Mouse (Mus musculus) heart, embryonic 14.5 days (tissue): ENCODE measurements around the gene Gimap7. TPM values are rescaled to one million over a fixed set of nuclear protein-coding genes. Genes with fewer than 3 reads are reported as not detected.

Experiments
- ATAC-seq: fragments of 200-750 bp; cut with Nextera tagmentation; 2 replicates; pipeline ENCODE4 v1.8.0; 2017; ENCODE audit warnings: low read depth, moderate TSS enrichment; ENCODE audit not compliant: insufficient number of reproducible peaks, insufficient read depth, low FRiP score
- H3K27ac ChIP-seq, 2 experiments: fragments of 200-500 bp in 1 of 2; fragments of 300-500 bp in 1 of 2; sonication (generic) in 1 of 2; replicated peaks in 1 of 2; 2 replicates each; pipeline ENCODE4 v1.5.1; 2012 to 2014; ENCODE audit warnings: low read depth in 2 of 2, low read length in 2 of 2, control low read depth in 1 of 2, mild to moderate bottlenecking in 1 of 2, mixed read lengths in 1 of 2; ENCODE audit not compliant: control insufficient read depth in 1 of 2, insufficient read depth in 1 of 2
- H3K27me3 ChIP-seq: fragments of 300-500 bp; sonication (generic); 2 replicates; pipeline ENCODE4 v1.6.1; 2014; ENCODE audit warnings: mild to moderate bottlenecking, low read length, control low read depth; ENCODE audit not compliant: control insufficient read depth, insufficient read depth
- H3K36me3 ChIP-seq: fragments of 300-500 bp; sonication (generic); 2 replicates; pipeline ENCODE4 v1.6.1; 2014; ENCODE audit warnings: mild to moderate bottlenecking, control low read depth, low read length, mixed read lengths; ENCODE audit not compliant: control insufficient read depth, insufficient read depth
- H3K4me1 ChIP-seq, 2 experiments: fragments of 200-500 bp in 1 of 2; fragments of 300-500 bp in 1 of 2; sonication (generic) in 1 of 2; 2 replicates each; pipeline ENCODE4 v1.6.1; 2012 to 2014; ENCODE audit warnings: low read length in 2 of 2, control low read depth in 1 of 2, mixed read lengths in 1 of 2; ENCODE audit not compliant: control insufficient read depth in 2 of 2, insufficient read depth in 2 of 2
- H3K4me2 ChIP-seq: fragments of 300-500 bp; sonication (generic); 2 replicates; pipeline ENCODE4 v1.6.1; 2014; ENCODE audit warnings: mild to moderate bottlenecking, low read length
- H3K4me3 ChIP-seq, 2 experiments: fragments of 200-500 bp in 1 of 2; fragments of 300-500 bp in 1 of 2; sonication (generic) in 1 of 2; 2 replicates each; pipeline ENCODE4 v1.5.1; 2012 to 2014; ENCODE audit warnings: low read length in 2 of 2, mild to moderate bottlenecking in 2 of 2, control low read depth in 1 of 2, low read depth in 1 of 2, moderate library complexity in 1 of 2; ENCODE audit not compliant: control insufficient read depth in 1 of 2, insufficient read depth in 1 of 2
- H3K9ac ChIP-seq: fragments of 300-500 bp; sonication (generic); 2 replicates; pipeline ENCODE4 v1.6.1; 2014; ENCODE audit warnings: mild to moderate bottlenecking, low read length
- H3K9me3 ChIP-seq: fragments of 300-500 bp; sonication (generic); 2 replicates; pipeline ENCODE4 v1.6.1; 2016; ENCODE audit warnings: low read length, control low read depth; ENCODE audit not compliant: control insufficient read depth
- WGBS: fragments of 180-500 bp; shearing (Covaris S2); extraction: QIAGEN DNeasy Blood & Tissue Kit; methylation state at CpG from one replicate; pipeline ENCODE4 v1.1.7; 2014; 5-methylcytosine and 5-hydroxymethylcytosine counted together
- polyA plus RNA-seq: library from polyadenylated mRNA; unstranded; fragments of >200 nt; fragmentation: Nextera tagmentation; extraction: Ambion mirVana; gene quantifications from 2 replicates; pipeline ENCODE4 v1.2.1, GENCODE M21; 2014

Gene Gimap7
- polyA plus RNA-seq, result not detected in 2 replicates

- 54% methylated on average over 2 of the region's 2 CpGs for WGBS
- Histone ChIP-seq H3K9me3 (no peaks in the 10 kb centered on the region), H3K4me1 (no peaks in the 10 kb centered on the region), H3K4me3 (no peak within 1 kb of the TSS), H3K9ac (no peak within 1 kb of the TSS), H3K27me3 (no peaks in the 10 kb centered on the region), H3K36me3 (no peaks in the 10 kb centered on the region), H3K27ac (no peak within 1 kb of the TSS), H3K4me2 (no peak within 1 kb of the TSS)
- ATAC-seq, result no peak
Observed at GRCm38 (mm10) chr6:48718455-48718854, at the start of gene Gimap7, which contains the start of gene Gm28053. Gene Gimap7 (plus strand): TSS chr6:48718621. Gene Gm28053 (plus strand): TSS chr6:48718607.

GRCm38 (mm10) chr6:48669446-48669969, 48.9 kb upstream of the Gimap7 start:
- H3K9me3 ChIP-seq, result no peaks in the 10 kb centered on the region

GRCm38 (mm10) chr6:48674291-48675058, 43.9 kb upstream of the Gimap7 start:
- no peaks in the 10 kb centered on the region for H3K27me3 ChIP-seq
- no peaks in the 10 kb centered on the region; a peak in 1 of 4 replicates for H3K4me1 ChIP-seq
- no peak overlapping the region for H3K9ac ChIP-seq
- H3K4me2 ChIP-seq, result no peak overlapping the region
- 91% methylated on average over 9 of the region's 9 CpGs for WGBS
- no peak overlapping the region for H3K27ac ChIP-seq
- H3K4me3 ChIP-seq, result no peak overlapping the region
- no peak for ATAC-seq
- H3K9me3 ChIP-seq, result no peaks in the 10 kb centered on the region
- no peaks in the 10 kb centered on the region; the same call in 1 of the 2 replicates for H3K36me3 ChIP-seq

More at GRCm38 (mm10) chr6:48669446-48669969, 48.9 kb upstream of the Gimap7 start:
- Histone ChIP-seq H3K9ac (no peak overlapping the region), H3K4me1 (no peaks in the 10 kb centered on the region), H3K4me2 (no peak overlapping the region), H3K4me3 (no peak overlapping the region), H3K27me3 (no peaks in the 10 kb centered on the region), H3K36me3 (no peaks in the 10 kb centered on the region), H3K27ac (no peak overlapping the region)
- ATAC-seq, result no peak
- 50% methylated on average over 2 of the region's 2 CpGs for WGBS

GRCm38 (mm10) chr6:48675400-48675930, 43.0 kb upstream of the Gimap7 start:
- H3K9ac ChIP-seq, result peak overlapping the region; percentile 50
- WGBS, result 44% methylated on average over 10 of the region's 10 CpGs
- no peaks in the 10 kb centered on the region for H3K9me3 ChIP-seq
- H3K27me3 ChIP-seq, result no peaks in the 10 kb centered on the region
- H3K4me1 ChIP-seq, result no peaks in the 10 kb centered on the region; a peak in 1 of 4 replicates
- H3K27ac ChIP-seq, result 0 out of 4 replicates have a peak overlapping the region, but pooled peaks have one; percentile 19 to 33
- no peak for ATAC-seq
- peak overlapping the region; percentile 54 for H3K4me2 ChIP-seq
- no peaks in the 10 kb centered on the region; the same call in 1 of the 2 replicates for H3K36me3 ChIP-seq
- H3K4me3 ChIP-seq, result peak overlapping the region; percentile 35 to 50

GRCm38 (mm10) chr6:48675931-48676859, 42.2 kb upstream of the Gimap7 start, which contains the start of gene Gimap9:
Gene Gimap9 (plus strand): TSS chr6:48676129.
- Histone ChIP-seq H3K27ac (peak within 1 kb of the TSS; percentile 19 to 44; a peak in 1 of 4 replicates), H3K9ac (peak within 1 kb of the TSS; percentile 60), H3K9me3 (no peaks in the 10 kb centered on the region), H3K4me3 (peak within 1 kb of the TSS; percentile 35 to 50), H3K4me1 (no peaks in the 10 kb centered on the region; a peak in 1 of 4 replicates), H3K4me2 (peak within 1 kb of the TSS; percentile 54), H3K36me3 (no peaks in the 10 kb centered on the region; the same call in 1 of the 2 replicates), H3K27me3 (no peaks in the 10 kb centered on the region)
- ATAC-seq, result no peak
- 33% methylated on average over 13 of the region's 13 CpGs for WGBS

GRCm38 (mm10) chr6:48676860-48677415, 41.5 kb upstream of the Gimap7 start:
- H3K4me3 ChIP-seq, result peak overlapping the region in 1 of 2 experiments; percentile 35; a peak in 1 of 4 replicates
- peak overlapping the region; percentile 54 for H3K4me2 ChIP-seq
- H3K36me3 ChIP-seq, result no peaks in the 10 kb centered on the region; the same call in 1 of the 2 replicates
- 77% methylated on average over 5 of the region's 5 CpGs for WGBS
- no peaks in the 10 kb centered on the region; a peak in 1 of 4 replicates for H3K4me1 ChIP-seq
- no peaks in the 10 kb centered on the region for H3K27me3 ChIP-seq
- ATAC-seq, result no peak
- H3K27ac ChIP-seq, result no peak overlapping the region
- no peaks in the 10 kb centered on the region for H3K9me3 ChIP-seq
- no peak overlapping the region for H3K9ac ChIP-seq
